Mouse (Mus musculus): ENCODE data around the gene Abhd5. TPM values are rescaled to one million over a fixed set of nuclear protein-coding genes. Genes with fewer than 3 reads are reported as not detected.

Abhd5 gene
- total and polyA plus RNA-seq, 2 experiments from 2014 or later: 28.6 to 53.3 TPM

GRCm38 (mm10) chr9:122422706-122423105 lies 71.3 kb downstream of the Abhd5 start:
- Histone ChIP-seq H3K9ac (replicated peaks; ENCODE audit: low read depth, low read length) (no peak overlapping the region), H3K4me1 (ENCODE audit: control insufficient read depth, insufficient read depth) (no peaks in the 10 kb centered on the region), H3K27ac (ENCODE audit: low read depth) (no peak overlapping the region), H3K9me3 (replicated peaks; ENCODE audit: control insufficient read depth, low read length) (no peaks in the 10 kb centered on the region), H3K27me3 (ENCODE audit: control insufficient read depth, insufficient read depth, low read length) (no peaks in the 10 kb centered on the region), H3K4me2 (ENCODE audit: low read depth, low read length) (no peak overlapping the region), H3K4me3 (ENCODE audit: low read depth, low read length) (no peak overlapping the region), H3K36me3 (replicated peaks; ENCODE audit: control insufficient read depth, insufficient read depth, low read length) (no peaks in the 10 kb centered on the region)
- DNase-seq (ENCODE audit: low spot score): no peak
- TF ChIP-seq CTCF (IDR thresholded peaks at IDR 0.05; ENCODE audit: low read depth) (no peak), EP300 (IDR thresholded peaks at IDR 0.05; ENCODE audit: low read depth) (no peak)
- 77% methylated on average over 14 of the region's 14 CpGs for WGBS
- no peak for ATAC-seq (ENCODE audit: insufficient read depth, low read depth)

- Histone ChIP-seq H3K36me3 (replicated peaks; ENCODE audit: control insufficient read depth, insufficient read depth, low read length) (no peaks in the 10 kb centered on the region), H3K9ac (replicated peaks; ENCODE audit: low read depth, low read length) (no peak overlapping the region), H3K27me3 (ENCODE audit: control insufficient read depth, insufficient read depth, low read length) (no peaks in the 10 kb centered on the region), H3K9me3 (replicated peaks; ENCODE audit: control insufficient read depth, low read length) (no peaks in the 10 kb centered on the region), H3K4me1 (ENCODE audit: control insufficient read depth, insufficient read depth) (no peaks in the 10 kb centered on the region), H3K4me3 (ENCODE audit: low read depth, low read length) (no peak overlapping the region), H3K4me2 (ENCODE audit: low read depth, low read length) (no peak overlapping the region), H3K27ac (ENCODE audit: low read depth) (no peak overlapping the region)
- ATAC-seq (ENCODE audit: insufficient read depth, low read depth) (no peak), DNase-seq (ENCODE audit: low spot score) (no peak)
- 57% methylated on average over 6 of the region's 6 CpGs for WGBS
- TF ChIP-seq CTCF (IDR thresholded peaks at IDR 0.05; ENCODE audit: low read depth) (no peak), EP300 (IDR thresholded peaks at IDR 0.05; ENCODE audit: low read depth) (no peak)
Measured at GRCm38 (mm10) chr9:122423146-122423545, 71.7 kb downstream of the Abhd5 start.

- TF ChIP-seq CTCF (IDR thresholded peaks at IDR 0.05; ENCODE audit: low read depth): peak; percentile 18; the same call in 1 of the 2 replicates
- no peak for TF ChIP-seq EP300 (IDR thresholded peaks at IDR 0.05; ENCODE audit: low read depth)
- H3K9ac ChIP-seq (replicated peaks; ENCODE audit: low read depth, low read length): no peak overlapping the region
- H3K9me3 ChIP-seq (replicated peaks; ENCODE audit: control insufficient read depth, low read length): no peaks in the 10 kb centered on the region
- H3K36me3 ChIP-seq (replicated peaks; ENCODE audit: control insufficient read depth, insufficient read depth, low read length): no peaks in the 10 kb centered on the region
- peak overlapping the region; percentile 52 for H3K4me2 ChIP-seq (ENCODE audit: low read depth, low read length)
- no peak overlapping the region for H3K27ac ChIP-seq (ENCODE audit: low read depth)
- 29% methylated on average over 14 of the region's 14 CpGs for WGBS
- no peaks in the 10 kb centered on the region for H3K27me3 ChIP-seq (ENCODE audit: control insufficient read depth, insufficient read depth, low read length)
- no peak for DNase-seq (ENCODE audit: low spot score)
- H3K4me1 ChIP-seq (ENCODE audit: control insufficient read depth, insufficient read depth): no peaks in the 10 kb centered on the region
- ATAC-seq (ENCODE audit: insufficient read depth, low read depth): no peak
- peak overlapping the region; percentile 32; the same call in 1 of the 2 replicates for H3K4me3 ChIP-seq (ENCODE audit: low read depth, low read length)
Measured at GRCm38 (mm10) chr9:122424941-122425608, 73.7 kb downstream of the Abhd5 start.

- H3K9me3 ChIP-seq (replicated peaks; ENCODE audit: control insufficient read depth, low read length): no peaks in the 10 kb centered on the region
- no peak overlapping the region for H3K9ac ChIP-seq (replicated peaks; ENCODE audit: low read depth, low read length)
- no peak for TF ChIP-seq CTCF (IDR thresholded peaks at IDR 0.05; ENCODE audit: low read depth)
- TF ChIP-seq EP300 (IDR thresholded peaks at IDR 0.05; ENCODE audit: low read depth): no peak
- no peaks in the 10 kb centered on the region for H3K36me3 ChIP-seq (replicated peaks; ENCODE audit: control insufficient read depth, insufficient read depth, low read length)
- no peak overlapping the region for H3K4me2 ChIP-seq (ENCODE audit: low read depth, low read length)
- DNase-seq (ENCODE audit: low spot score): no peak
- WGBS: 73% methylated on average over 12 of the region's 12 CpGs
- no peak overlapping the region for H3K27ac ChIP-seq (ENCODE audit: low read depth)
- H3K4me1 ChIP-seq (ENCODE audit: control insufficient read depth, insufficient read depth): no peaks in the 10 kb centered on the region
- ATAC-seq (ENCODE audit: insufficient read depth, low read depth): no peak
- H3K4me3 ChIP-seq (ENCODE audit: low read depth, low read length): no peak overlapping the region
- no peaks in the 10 kb centered on the region for H3K27me3 ChIP-seq (ENCODE audit: control insufficient read depth, insufficient read depth, low read length)
Measured at GRCm38 (mm10) chr9:122429058-122429649, 77.7 kb downstream of the Abhd5 start.

GRCm38 (mm10) chr9:122429685-122430084 lies 78.3 kb downstream of the Abhd5 start:
- H3K36me3 ChIP-seq (replicated peaks; ENCODE audit: control insufficient read depth, insufficient read depth, low read length): no peaks in the 10 kb centered on the region
- H3K4me1 ChIP-seq (ENCODE audit: control insufficient read depth, insufficient read depth): no peaks in the 10 kb centered on the region
- no peak overlapping the region for H3K4me2 ChIP-seq (ENCODE audit: low read depth, low read length)
- WGBS: 67% methylated on average over 1 of the region's 1 CpGs
- TF ChIP-seq EP300 (IDR thresholded peaks at IDR 0.05; ENCODE audit: low read depth): no peak
- no peak for TF ChIP-seq CTCF (IDR thresholded peaks at IDR 0.05; ENCODE audit: low read depth)
- H3K9me3 ChIP-seq (replicated peaks; ENCODE audit: control insufficient read depth, low read length): no peaks in the 10 kb centered on the region
- H3K9ac ChIP-seq (replicated peaks; ENCODE audit: low read depth, low read length): no peak overlapping the region
- H3K27me3 ChIP-seq (ENCODE audit: control insufficient read depth, insufficient read depth, low read length): no peaks in the 10 kb centered on the region
- DNase-seq (ENCODE audit: low spot score): no peak
- H3K4me3 ChIP-seq (ENCODE audit: low read depth, low read length): no peak overlapping the region
- no peak for ATAC-seq (ENCODE audit: insufficient read depth, low read depth)
- no peak overlapping the region for H3K27ac ChIP-seq (ENCODE audit: low read depth)

Other genes starting within 250 kb of the Abhd5 start
- 60.4 and 61.7 TPM in 2 replicates for gene Snrk, start 234.3 kb upstream of the Abhd5 start, total RNA-seq (2014; rRNA removed; ENCODE audit: low replicate concordance)
- gene Snrk, start 234.3 kb upstream of the Abhd5 start, polyA plus RNA-seq (2015; fragmentation: Nextera tagmentation; extraction: Ambion mirVana): 39.5 and 40.3 TPM in 2 replicates
- gene Ano10, start 57.2 kb upstream of the Abhd5 start, total RNA-seq (2014; rRNA removed; ENCODE audit: low replicate concordance): 24.1 and 25.5 TPM in 2 replicates
- 21.0 and 21.3 TPM in 2 replicates for gene Ano10, start 57.2 kb upstream of the Abhd5 start, polyA plus RNA-seq (2015; fragmentation: Nextera tagmentation; extraction: Ambion mirVana)

Data from heart, postnatal 0 days (tissue).